Mouse (Mus musculus): ENCODE measurements at regions not wholly inside any gene's neighbourhood (a gene's known extent, or its start where the extent isn't known, plus 50 kb on each side); places are given as distances from the start of the nearest gene placed in this dataset.

GRCm38 (mm10) chr16:5351890-5352571 lies 96.2 kb upstream of the Eef2kmt start:
- intact Hi-C loops (cut with DNase I), result no loop called here
- no peak for DNase-seq (ENCODE audit: low spot score in 2 of 2)

GRCm38 (mm10) chr16:5347151-5347550 lies 91.4 kb upstream of the Eef2kmt start:
- intact Hi-C loops (cut with DNase I), result no loop called here
- DNase-seq (ENCODE audit: low spot score in 2 of 2), result no peak

GRCm38 (mm10) chr16:5342326-5342725 lies 86.5 kb upstream of the Eef2kmt start:
- DNase-seq (ENCODE audit: low spot score in 2 of 2), result peak; percentile 5 to 16
- intact Hi-C loops (cut with DNase I), result no loop called here

GRCm38 (mm10) chr16:5316271-5316670 lies 60.5 kb upstream of the Eef2kmt start:
- DNase-seq (ENCODE audit: low spot score in 2 of 2), result no peak
- intact Hi-C loops (cut with DNase I), result no loop called here

GRCm38 (mm10) chr16:5313261-5313660 lies 57.5 kb upstream of the Eef2kmt start:
- intact Hi-C loops (cut with DNase I), result no loop called here
- DNase-seq (ENCODE audit: low spot score in 2 of 2), result no peak

- intact Hi-C loops (cut with DNase I), result no loop called here
- no peak for DNase-seq (ENCODE audit: low spot score in 2 of 2)
Measured at GRCm38 (mm10) chr16:5311456-5311855, 55.7 kb upstream of the Eef2kmt start.

- intact Hi-C loops (cut with DNase I), result no loop called here
Measured at GRCm38 (mm10) chr16:5310736-5311135, 55.0 kb upstream of the Eef2kmt start.

GRCm38 (mm10) chr16:5307761-5308160 lies 52.0 kb upstream of the Eef2kmt start:
- no peak for DNase-seq (ENCODE audit: low spot score in 2 of 2)
- intact Hi-C loops (cut with DNase I), result loop anchor here (5.0 kb wide), 2 partner anchors 100 to 1175 kb away; no protein-coding TSS in a partner anchor

More at GRCm38 (mm10) chr16:5310736-5311135, 55.0 kb upstream of the Eef2kmt start:
- no peak for DNase-seq (ENCODE audit: low spot score in 2 of 2)

- no peak for DNase-seq (ENCODE audit: low spot score in 2 of 2)
- intact Hi-C loops (cut with DNase I), result loop anchor here (5.0 kb wide), 2 partner anchors 100 to 1175 kb away; no protein-coding TSS in a partner anchor
Measured at GRCm38 (mm10) chr16:5307249-5307605, 51.4 kb upstream of the Eef2kmt start.

- intact Hi-C loops (cut with DNase I), result loop anchor here (1.0 to 5.0 kb wide), 4 partner anchors 101 to 1176 kb away; no protein-coding TSS in a partner anchor
- DNase-seq (ENCODE audit: low spot score in 2 of 2), result peak; percentile 86 to 87
Measured at GRCm38 (mm10) chr16:5306588-5307248, 50.9 kb upstream of the Eef2kmt start.

Measured in left cerebral cortex, postnatal 36 days (tissue).